Mouse (Mus musculus): ENCODE measurements around the gene Fam78a.

Gene Fam78a

DNA sequence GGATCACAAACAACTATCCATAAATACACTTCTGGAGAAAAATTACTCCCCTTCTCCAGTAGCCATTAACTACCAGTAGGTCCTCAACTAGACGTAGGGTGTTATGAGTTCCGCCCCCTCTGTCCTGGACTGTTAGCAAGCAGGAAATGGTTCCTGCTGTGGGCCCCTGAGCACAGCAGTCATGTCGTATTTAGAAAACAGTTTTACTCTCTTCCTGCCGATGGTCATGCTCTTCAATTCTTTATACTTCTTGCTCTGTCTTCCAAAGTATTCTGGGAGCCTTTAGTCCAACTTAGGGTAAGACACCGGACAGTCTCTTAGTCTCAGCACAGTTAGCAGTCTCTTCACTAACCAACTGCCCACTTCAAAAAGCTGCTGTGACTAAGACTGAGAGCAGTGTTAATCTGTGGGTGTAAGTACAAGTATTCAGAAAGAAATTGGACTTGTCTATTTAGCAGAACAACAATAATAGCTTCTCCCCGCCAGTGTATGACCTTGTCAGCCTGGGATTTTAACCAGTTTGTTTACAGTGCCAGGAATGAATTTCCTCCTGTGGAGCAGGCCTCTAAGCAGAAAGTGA is 47.3 kb downstream of the Fam78a start:
- no peak for DNase-seq

DNA sequence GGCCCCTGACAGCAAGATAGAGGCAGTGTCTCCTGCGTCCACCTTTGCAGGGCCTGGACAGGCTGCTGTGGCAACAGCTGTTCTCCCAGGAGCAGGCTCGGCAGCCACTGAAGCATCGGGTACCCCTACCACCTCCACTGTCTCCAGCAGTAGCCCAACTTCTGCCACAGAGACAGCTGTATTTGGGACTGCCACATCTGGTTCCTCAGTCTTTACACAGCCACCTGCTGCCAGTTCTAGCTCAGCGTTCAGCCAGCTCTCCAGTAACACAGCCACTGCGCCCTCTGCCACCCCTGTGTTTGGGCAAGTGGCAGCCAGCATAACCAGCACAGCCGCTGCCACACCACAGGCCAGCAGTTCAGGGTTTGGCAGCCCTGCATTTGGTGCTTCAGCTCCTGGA is 50.5 kb downstream of the Fam78a start:
- no peak for DNase-seq

DNA sequence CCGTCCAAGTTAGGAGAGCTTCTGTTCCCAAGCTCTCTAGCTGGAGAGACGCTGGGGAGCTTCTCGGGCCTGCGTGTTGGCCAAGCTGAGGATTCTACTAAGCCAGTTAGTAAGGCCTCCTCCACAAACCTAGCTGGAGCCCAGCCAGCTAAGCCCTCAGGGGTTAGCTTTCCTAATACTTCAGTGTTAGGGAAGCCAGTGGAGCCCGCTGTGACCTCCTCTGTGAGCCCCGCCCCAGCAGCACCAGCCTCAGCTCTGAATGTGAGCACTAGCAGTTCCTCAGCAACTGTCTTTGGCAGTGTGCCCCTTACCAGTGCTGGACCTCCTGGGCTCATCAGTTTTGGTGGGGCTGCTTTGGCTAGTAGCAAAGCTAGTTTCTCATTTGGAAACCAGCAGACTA is 51.2 kb downstream of the Fam78a start:
- DNase-seq, result no peak

DNA sequence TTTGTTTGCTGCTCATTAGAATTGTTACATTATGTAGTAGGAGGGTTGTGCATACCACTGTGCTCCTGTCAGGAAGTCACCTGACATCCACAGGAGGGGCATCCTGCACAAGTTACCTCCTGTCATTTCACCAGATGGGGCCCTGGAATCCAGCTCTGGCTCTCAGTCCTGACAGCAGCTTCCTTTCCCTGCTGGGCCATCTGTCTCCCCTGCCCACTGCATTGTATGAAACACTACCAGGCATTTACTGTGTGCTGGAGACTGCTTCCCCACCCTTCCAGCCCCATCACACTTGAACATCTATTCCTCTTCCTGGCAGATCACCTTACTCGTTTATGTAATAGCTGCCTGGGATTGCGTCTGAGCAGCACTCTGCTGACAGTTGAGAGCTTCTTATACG is 55.0 kb downstream of the Fam78a start:
- DNase-seq, result peak; percentile 75

DNA sequence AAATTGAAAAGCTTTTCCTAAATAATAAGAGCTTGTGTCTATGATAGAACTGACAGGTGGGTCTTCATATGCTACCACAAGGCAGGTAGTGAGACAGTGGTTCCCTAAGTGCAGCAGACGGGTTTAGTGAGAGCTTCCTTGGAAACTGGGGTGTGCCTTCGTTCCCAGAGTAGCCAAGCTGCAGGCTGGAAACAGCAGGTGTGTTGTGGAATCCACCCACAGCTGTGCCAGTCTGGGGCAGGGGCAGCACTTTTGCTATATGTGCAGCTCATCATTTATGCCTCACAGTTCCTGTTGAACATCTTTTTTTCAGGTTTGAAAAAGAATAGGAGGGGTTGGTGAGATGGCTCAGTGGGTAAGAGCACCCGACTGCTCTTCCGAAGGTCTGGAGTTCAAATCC is 60.3 kb downstream of the Fam78a start:
- DNase-seq, result no peak

DNA sequence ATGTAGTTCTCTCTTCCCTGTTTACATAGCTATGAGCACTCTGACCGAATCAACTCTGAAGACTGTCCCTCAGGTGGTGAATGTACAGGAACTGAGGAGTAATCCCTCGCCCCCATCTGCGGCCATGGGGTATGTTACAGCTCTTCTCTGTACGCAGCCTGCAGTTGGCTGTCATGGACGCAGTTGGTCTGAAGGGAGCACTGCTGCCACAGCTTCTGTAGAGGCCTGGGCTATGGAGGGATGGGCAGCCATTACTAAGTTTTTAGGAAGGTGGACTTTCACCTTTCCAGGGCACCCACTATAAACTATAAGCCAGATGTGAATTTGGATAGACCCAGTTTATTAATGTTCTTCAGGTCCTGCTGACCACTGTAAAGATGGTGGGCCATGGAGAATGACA is 64.4 kb downstream of the Fam78a start:
- DNase-seq, result no peak

DNA sequence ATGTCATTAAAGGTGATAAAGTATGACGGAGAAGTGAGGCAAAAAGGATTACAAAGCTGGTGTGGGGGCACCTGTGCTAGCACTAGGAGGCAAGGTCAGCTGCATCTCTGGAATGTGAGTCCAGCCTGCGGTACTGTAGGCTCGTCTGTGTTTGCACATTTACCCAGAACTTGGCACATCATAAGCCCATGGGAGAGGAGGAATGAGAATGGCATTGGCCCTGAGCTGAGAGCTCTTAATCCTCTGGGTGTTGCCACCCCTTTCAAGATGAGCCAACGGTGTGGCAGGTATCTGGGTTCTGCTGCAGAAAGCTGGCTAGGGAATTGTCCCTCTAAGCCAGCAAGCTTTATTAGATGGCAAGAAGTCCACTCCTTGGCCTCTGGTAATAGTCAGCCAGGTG is 65.0 kb downstream of the Fam78a start:
- no peak for DNase-seq

DNA sequence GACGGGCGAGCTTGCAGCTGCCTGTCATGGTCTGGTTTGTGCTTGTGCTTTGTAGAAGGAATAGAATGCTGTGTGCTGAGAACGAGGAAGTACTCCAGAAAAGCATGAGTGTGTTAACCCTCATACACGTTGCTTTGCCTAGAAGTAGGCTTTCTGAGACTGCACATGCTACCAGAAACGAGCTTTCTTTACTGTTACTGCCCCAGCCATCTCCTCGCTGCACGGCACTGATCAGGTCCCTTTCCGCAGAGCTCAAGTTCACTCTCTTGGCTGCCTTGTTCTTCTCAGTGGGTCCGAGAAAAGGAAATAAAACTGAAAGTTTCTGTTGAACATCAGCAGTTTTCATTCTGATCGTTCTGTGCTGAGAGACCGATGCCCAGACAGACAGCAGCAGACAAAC is 75.9 kb downstream of the Fam78a start:
- DNase-seq, result no peak

DNA sequence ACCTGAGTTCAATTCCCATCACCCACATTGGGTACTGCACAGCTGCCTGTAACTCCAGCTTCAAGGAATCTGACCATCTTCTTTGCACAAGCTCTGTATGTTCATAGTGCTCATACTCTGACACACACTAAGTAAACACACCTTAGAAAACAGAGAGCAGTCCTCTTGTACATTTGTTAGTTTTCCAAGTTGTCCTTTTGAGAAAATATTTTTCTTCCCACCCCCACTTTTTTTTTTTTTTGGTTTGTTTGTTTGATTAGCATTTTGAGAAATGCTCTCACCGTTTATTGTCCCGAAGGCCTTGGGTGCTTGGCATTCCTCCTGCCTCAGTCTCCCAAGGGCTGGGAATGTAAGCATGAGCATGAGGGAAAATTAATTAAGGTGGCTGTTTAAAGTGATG is 76.3 kb downstream of the Fam78a start:
- no peak for DNase-seq

Data from layer of hippocampus, adult 9-11 months (tissue).